Mouse (Mus musculus) layer of hippocampus, adult 11-12 months (tissue): ENCODE measurements around the gene Zfp57.

Experiments used
- DNase-seq: peaks from one replicate; pipeline ENCODE4 v3.0.0; 2022; ENCODE audit warnings: low spot score

The Zfp57 gene

DNA sequence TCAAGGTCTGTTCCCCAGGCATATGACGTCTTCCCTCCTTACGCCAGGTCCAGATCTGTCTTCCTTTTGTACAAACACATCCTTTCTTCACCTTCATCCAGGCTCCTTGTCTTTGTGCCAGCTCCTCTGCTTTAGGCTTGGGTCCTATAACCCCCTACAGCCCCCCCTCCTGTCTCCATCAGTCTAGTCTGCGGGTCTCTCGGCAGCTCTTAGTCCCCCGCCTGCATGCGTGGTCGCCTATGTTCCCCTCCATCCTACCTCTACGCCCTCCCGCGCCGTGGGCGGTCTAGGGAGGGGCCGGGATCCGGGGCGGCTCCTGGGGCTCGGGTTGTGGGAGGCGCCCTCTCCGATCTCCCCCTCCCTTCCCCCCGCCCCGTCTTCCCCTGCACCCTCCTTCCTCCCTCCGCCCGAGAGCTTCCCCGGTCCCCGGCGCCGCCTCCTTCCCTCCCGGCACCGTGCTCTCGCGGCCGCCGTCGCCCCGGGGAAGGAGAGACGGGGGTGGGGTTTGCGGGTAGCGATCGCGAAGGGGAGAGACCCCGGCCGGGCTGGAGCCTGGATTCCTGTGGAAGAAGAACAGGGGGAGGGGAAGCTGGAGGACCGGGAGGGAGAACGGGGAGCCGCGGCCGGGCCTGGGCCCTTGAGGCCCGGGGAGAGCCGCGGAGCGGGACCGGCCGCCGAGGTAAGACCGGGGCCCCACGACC, 44.8 kb downstream of the Zfp57 start, which contains the start of gene Gabbr1:
Gene Gabbr1 (plus strand): TSS at position 356 of the 701 bp plus-strand sequence.
- peak; percentile 79 for DNase-seq

DNA sequence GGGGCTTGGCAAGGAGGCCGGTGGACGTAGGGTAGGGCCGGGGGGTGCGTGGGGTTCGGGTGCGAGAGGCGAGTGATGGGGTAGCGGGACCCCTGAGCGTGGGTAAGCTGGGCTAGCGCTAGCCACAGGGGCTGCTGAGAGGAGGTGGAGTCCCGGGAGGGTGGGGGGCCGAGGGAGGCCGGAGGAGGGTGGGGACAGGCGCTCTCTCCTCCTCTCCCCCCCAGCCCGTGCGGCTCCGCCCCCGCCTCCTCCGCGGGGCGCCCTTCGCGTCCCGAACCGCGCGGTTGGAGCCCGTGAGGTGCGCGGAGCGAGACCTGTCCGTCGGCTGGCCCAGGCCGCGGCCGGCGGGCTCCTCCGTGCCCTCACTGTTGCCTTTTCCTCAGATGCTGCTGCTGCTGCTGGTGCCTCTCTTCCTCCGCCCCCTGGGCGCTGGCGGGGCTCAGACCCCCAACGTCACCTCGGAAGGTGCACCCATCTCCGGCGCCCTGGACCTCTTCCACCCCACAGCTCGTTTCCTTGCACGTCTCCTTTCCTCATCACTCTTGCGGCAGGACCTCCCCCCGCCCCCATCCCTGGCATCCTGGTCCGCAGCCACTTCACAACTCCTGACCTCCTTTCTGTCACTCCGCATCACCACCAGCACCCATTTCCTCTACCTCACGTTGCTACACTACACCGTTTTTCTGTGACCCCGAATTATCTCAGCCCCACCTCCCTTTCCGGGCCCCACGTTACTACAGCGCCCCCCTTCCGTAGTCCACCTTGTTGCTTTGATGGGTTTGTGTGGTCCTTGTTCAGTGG, 45.5 kb downstream of the Zfp57 start:
- peak; percentile 61 for DNase-seq

- no peak for DNase-seq
Observed at GRCm38 (mm10) chr17:37047332-37047976, 46.5 kb downstream of the Zfp57 start.

DNA sequence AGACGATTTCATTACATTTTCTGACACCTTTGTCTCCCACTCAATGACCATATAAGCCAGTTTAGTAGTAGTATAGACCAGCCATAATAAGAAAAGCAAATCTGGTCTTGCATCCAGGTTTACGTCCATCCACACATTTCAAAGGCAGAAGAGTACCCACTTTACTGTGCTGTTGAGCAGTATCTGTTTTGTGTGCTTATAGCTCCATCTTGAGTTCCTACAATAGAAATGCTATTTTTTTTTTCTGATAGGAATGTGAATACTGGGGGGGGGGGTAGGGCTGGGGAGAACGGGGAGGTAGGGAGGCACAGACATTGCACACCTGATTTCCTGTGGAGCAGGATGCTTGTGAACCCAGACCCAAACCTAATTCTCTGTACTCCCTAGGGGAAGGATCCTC, 47.0 kb downstream of the Zfp57 start:
- no peak for DNase-seq

DNA sequence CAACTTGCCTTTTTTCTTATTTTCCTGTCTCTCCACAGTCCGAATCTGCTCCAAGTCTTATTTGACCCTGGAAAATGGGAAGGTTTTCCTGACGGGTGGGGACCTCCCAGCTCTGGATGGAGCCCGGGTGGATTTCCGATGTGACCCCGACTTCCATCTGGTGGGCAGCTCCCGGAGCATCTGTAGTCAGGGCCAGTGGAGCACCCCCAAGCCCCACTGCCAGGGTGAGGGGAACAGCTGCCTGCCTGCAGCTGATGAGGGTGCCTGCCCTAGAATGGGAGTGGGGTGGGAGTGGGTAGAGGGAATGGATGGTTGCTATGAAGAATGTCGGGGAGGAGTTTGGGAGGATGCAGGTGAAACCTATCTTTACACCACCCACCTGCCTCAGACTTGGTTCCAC, 47.4 kb downstream of the Zfp57 start:
- no peak for DNase-seq

DNA sequence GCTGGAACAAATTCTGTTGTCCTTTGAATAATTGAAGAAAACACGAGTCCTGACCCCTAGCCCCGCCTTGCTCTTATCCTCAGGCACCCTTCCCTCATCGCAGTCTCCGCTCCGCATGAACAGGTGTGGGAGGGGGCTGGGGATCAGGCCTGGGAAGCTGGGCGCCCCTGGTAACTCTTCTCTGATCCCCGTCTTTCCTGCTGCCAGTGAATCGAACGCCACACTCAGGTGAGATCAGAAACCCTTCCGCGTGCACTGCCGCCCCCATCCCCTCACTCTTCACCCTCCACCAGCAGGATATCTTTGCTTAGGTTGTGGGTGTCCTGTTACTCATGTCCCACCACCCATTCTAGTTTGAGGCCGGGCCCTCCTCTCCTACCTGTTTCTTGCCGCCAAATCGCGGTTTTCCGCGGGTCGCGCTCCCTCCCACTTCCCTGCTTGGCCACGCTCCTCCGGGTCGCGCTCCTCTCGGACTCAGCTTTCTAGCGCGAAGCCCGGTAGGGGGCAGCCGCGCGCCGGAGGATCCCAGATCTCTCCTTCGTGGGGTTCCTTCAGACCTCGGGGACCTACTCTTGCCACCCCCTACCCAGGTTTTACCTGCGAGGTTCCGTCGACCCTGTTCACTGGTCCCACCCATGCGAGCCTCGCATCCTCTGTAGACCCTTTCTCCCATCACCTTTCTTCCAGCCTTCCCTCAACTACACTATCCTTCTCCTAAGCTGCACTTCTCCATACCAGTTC, 48.8 kb downstream of the Zfp57 start:
- DNase-seq: peak; percentile 80

DNA sequence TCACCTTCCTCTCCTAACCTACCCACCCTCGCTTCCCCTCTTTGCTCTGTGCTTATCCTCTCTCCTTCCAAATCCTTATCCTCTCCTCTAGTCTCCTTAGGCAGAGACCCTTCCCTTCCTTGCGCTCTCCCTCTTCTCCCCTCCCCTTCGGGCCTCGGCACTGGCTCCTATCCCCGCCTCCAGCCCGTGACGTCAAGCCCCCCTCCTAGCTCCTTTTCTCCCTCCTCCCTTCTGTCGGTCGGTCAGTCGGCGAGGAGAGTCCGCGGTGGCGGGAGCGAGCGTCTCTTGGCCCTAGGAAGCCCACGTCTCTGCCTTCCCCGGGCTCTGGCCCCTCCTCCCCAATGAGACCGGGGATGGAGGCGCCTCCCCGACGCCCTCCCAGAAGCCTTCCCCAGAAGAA, 49.4 kb downstream of the Zfp57 start:
- peak; percentile 90 for DNase-seq

- no peak for DNase-seq
Observed at GRCm38 (mm10) chr17:37050876-37051275, 49.9 kb downstream of the Zfp57 start.

GRCm38 (mm10) chr17:37051745-37052144, 50.8 kb downstream of the Zfp57 start:
- DNase-seq: no peak

GRCm38 (mm10) chr17:37056957-37057356, 56.0 kb downstream of the Zfp57 start:
- DNase-seq: no peak
